Mouse (Mus musculus) limb, embryonic 15.5 days (tissue): ENCODE results near the gene Fen1. TPM values are rescaled to one million over a fixed set of nuclear protein-coding genes. Genes with fewer than 3 reads are reported as not detected.

ENCODE experiments used
- ATAC-seq: fragments of 200-750 bp; cut with Nextera tagmentation; 2 replicates; pipeline ENCODE4 v1.8.0; 2017; ENCODE audit warnings: low read depth, moderate TSS enrichment; ENCODE audit not compliant: insufficient number of reproducible peaks, low FRiP score, low TSS enrichment
- H3K27ac ChIP-seq: fragments of 300-500 bp; sonication (generic); 2 replicates; pipeline ENCODE4 v1.5.1; 2015; ENCODE audit warnings: moderate library complexity, mild to moderate bottlenecking, inconsistent platforms
- H3K27me3 ChIP-seq: fragments of 300-500 bp; sonication (generic); 2 replicates; pipeline ENCODE4 v1.6.1; 2015; ENCODE audit warnings: inconsistent platforms
- H3K36me3 ChIP-seq: fragments of 300-500 bp; sonication (generic); 2 replicates; pipeline ENCODE4 v1.6.1; 2015; ENCODE audit warnings: inconsistent platforms
- H3K4me1 ChIP-seq: fragments of 300-500 bp; sonication (generic); 2 replicates; pipeline ENCODE4 v1.6.1; 2015; ENCODE audit warnings: inconsistent platforms
- H3K4me2 ChIP-seq: fragments of 300-500 bp; sonication (generic); 2 replicates; pipeline ENCODE4 v1.6.1; 2015; ENCODE audit warnings: mild to moderate bottlenecking, inconsistent platforms
- H3K4me3 ChIP-seq: fragments of 300-500 bp; sonication (generic); 2 replicates; pipeline ENCODE4 v1.5.1; 2015; ENCODE audit warnings: mild to moderate bottlenecking, inconsistent platforms
- H3K9ac ChIP-seq: fragments of 300-500 bp; sonication (generic); 2 replicates; pipeline ENCODE4 v1.6.1; 2015; ENCODE audit warnings: inconsistent platforms
- H3K9me3 ChIP-seq: fragments of 300-500 bp; sonication (generic); 2 replicates; pipeline ENCODE4 v1.6.1; 2016; ENCODE audit warnings: inconsistent platforms
- WGBS: fragments of 180-500 bp; shearing (Covaris S2); methylation state at CpG from one replicate; pipeline ENCODE4 v1.1.7; 2015; 5-methylcytosine and 5-hydroxymethylcytosine counted together
- polyA plus RNA-seq: library from polyadenylated mRNA; unstranded; fragments of >200 nt; fragmentation: Nextera tagmentation; extraction: Ambion mirVana; gene quantifications from 2 replicates; pipeline ENCODE4 v1.2.1, GENCODE M21; 2015

Fen1 gene
- polyA plus RNA-seq, 1 experiment from 2014 or later, result 65.9 TPM

DNA sequence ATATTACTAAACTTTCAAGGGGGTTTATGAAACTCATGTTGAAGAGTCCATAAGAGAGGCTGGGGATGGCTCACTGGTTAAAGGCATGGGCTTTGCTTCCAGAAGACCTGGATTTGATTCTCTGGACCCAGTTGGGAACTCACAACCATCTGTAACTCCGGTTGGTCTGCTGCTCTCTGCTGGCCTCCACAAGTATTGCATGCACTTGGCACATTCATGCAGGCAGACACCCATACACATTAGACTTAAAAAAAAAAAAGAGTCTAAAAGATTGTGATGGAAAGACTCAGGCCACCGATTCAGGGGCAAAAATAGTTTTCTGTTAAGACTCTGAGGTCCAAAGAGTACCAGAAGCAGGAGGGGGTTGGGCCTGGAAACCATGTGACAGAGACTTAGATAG, 13.2 kb downstream of the Fen1 start:
- no peaks in the 10 kb centered on the region for H3K27me3 ChIP-seq
- 38% methylated on average over 2 of the region's 2 CpGs for WGBS
- no peak overlapping the region for H3K4me3 ChIP-seq
- peaks cover 94% of the 10 kb centered on the region for H3K36me3 ChIP-seq
- no peak overlapping the region for H3K9ac ChIP-seq
- H3K4me2 ChIP-seq, result no peak overlapping the region
- no peak overlapping the region for H3K27ac ChIP-seq
- H3K9me3 ChIP-seq, result no peaks in the 10 kb centered on the region
- no peak for ATAC-seq
- peaks cover 9% of the 10 kb centered on the region; the same call in 1 of the 2 replicates for H3K4me1 ChIP-seq

DNA sequence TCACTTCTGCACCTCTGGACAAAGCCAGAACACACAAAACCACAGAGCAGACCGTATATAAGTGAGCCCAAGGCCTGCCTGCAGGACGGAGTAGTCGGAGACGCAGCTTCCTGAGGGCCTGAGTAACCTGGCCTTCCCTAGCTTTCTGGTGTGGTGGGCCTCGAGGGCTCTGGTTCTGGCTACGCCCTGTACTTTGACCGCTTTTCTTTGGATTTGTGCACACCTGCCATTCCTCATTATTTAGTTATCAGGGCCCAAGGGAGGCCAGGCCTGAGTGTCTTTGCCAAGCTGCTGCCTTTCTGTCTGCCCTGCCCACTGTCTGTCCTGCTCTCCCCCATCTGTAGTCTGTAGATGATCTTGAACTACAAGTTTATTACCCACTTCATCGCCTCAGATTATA, 14.0 kb downstream of the Fen1 start:
- Histone ChIP-seq H3K27me3 (no peaks in the 10 kb centered on the region), H3K9ac (no peak overlapping the region), H3K4me3 (no peak overlapping the region), H3K9me3 (no peaks in the 10 kb centered on the region), H3K27ac (no peak overlapping the region), H3K4me1 (peaks cover 16% of the 10 kb centered on the region), H3K36me3 (peaks cover 95% of the 10 kb centered on the region), H3K4me2 (no peak overlapping the region)
- WGBS, result 91% methylated on average over 8 of the region's 8 CpGs
- no peak for ATAC-seq

DNA sequence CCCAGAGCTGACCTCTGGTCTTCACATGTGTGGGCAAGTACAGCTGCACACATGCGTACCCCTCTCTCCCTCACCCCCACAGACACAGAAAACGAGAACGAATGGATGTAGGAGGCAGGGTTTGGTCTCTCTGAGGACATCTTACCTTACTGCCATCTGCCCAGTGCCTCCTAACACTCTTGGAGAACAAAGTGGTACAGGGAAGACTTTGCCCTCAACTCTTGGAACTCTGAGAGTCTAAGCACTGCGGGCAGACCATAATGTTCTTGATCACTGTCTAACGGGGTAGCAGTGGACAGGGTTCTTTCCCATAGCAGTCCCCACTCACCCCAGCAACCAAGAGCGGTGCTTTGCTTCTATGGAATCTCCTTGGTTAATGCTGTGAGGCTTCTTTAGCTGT, 14.9 kb downstream of the Fen1 start:
- peaks cover 25% of the 10 kb centered on the region for H3K4me1 ChIP-seq
- no peaks in the 10 kb centered on the region for H3K9me3 ChIP-seq
- H3K9ac ChIP-seq, result no peak overlapping the region
- H3K27ac ChIP-seq, result no peak overlapping the region
- no peak overlapping the region for H3K4me3 ChIP-seq
- 98% methylated on average over 6 of the region's 6 CpGs for WGBS
- H3K27me3 ChIP-seq, result no peaks in the 10 kb centered on the region
- no peak overlapping the region for H3K4me2 ChIP-seq
- ATAC-seq, result no peak
- peaks cover 87% of the 10 kb centered on the region for H3K36me3 ChIP-seq

DNA sequence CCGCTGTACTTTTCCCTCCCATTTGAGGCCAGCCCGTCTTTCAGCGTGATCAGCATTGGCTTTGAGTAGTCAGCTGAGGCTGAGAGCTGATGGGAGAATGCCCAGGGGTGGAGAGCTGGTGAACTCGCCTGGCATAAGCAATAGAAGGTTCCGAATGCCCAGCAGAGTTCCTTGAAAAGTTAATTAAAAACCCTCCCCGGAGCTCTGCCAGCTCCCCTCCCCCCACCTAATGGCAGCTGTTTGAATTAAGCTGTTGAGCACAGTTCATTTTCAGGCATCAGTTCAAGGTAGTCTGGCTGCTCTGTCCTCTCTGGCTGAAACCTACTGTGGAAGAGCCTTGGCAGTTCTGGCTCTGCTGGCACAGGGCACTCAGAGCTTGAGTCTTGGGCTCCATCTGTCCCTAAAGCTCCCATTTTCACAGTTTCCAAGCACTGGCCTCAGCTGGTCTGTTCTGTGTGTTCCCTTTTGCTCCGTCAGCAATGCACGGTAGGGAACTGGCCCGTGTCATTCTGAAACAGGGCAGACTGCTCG, 15.6 kb downstream of the Fen1 start:
- H3K27me3 ChIP-seq, result no peaks in the 10 kb centered on the region
- peaks cover 80% of the 10 kb centered on the region for H3K36me3 ChIP-seq
- 48% methylated on average over 10 of the region's 10 CpGs for WGBS
- no peak overlapping the region for H3K4me3 ChIP-seq
- H3K9ac ChIP-seq, result no peak overlapping the region
- peaks cover 30% of the 10 kb centered on the region for H3K4me1 ChIP-seq
- H3K27ac ChIP-seq, result 0 out of 2 replicates have a peak overlapping the region, but pooled peaks have one; percentile 33
- ATAC-seq, result no peak
- H3K4me2 ChIP-seq, result no peak overlapping the region
- H3K9me3 ChIP-seq, result no peaks in the 10 kb centered on the region

DNA sequence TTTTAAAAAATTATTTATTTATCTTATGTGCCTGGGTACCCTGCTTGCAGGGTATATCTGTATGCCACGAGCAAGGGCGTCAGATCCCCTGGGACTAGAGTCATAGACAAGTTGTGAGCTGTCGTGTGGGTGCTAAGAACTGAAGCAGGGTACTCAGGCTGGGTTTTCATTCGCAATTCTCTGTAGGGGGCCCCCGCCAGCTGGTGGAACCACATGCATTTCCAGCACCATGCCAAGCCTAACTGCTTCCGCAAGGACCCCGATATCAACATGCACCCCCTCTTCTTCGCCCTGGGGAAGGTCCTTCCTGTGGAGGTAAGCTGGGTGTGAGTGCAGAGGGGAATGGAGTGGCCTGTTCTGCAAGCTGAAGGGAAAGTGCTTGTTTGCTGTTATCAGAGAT, 17.4 kb downstream of the Fen1 start:
- Histone ChIP-seq H3K36me3 (peaks cover 62% of the 10 kb centered on the region), H3K4me2 (no peak overlapping the region), H3K4me3 (no peak overlapping the region), H3K27ac (no peak overlapping the region), H3K9ac (no peak overlapping the region), H3K4me1 (peaks cover 33% of the 10 kb centered on the region), H3K27me3 (no peaks in the 10 kb centered on the region), H3K9me3 (no peaks in the 10 kb centered on the region)
- no peak for ATAC-seq
- WGBS, result 90% methylated on average over 8 of the region's 8 CpGs

DNA sequence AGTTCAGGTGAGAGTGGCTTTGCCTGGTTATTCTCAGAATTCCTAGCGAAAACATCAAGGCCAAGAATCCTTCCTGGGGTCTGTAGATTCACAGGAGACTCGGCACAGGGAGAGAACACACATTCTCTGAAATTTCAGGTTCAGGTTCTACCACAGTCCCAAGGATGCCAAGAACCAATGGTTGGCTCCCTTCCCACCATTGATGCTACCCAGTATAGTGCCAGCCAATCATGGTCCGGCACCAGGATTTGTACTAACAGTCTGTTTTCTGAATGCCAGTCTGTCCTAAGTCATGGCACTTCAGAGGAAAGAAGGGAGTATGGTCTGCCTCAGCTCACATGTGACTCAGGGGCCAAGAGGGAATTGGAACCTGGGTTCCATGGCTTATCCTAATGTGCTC, 18.1 kb downstream of the Fen1 start:
- WGBS, result 89% methylated on average over 3 of the region's 3 CpGs
- peaks cover 33% of the 10 kb centered on the region for H3K4me1 ChIP-seq
- peaks cover 57% of the 10 kb centered on the region for H3K36me3 ChIP-seq
- ATAC-seq, result no peak
- H3K4me2 ChIP-seq, result no peak overlapping the region
- H3K9me3 ChIP-seq, result no peaks in the 10 kb centered on the region
- no peak overlapping the region for H3K4me3 ChIP-seq
- H3K27ac ChIP-seq, result no peak overlapping the region
- H3K9ac ChIP-seq, result no peak overlapping the region
- H3K27me3 ChIP-seq, result no peaks in the 10 kb centered on the region

DNA sequence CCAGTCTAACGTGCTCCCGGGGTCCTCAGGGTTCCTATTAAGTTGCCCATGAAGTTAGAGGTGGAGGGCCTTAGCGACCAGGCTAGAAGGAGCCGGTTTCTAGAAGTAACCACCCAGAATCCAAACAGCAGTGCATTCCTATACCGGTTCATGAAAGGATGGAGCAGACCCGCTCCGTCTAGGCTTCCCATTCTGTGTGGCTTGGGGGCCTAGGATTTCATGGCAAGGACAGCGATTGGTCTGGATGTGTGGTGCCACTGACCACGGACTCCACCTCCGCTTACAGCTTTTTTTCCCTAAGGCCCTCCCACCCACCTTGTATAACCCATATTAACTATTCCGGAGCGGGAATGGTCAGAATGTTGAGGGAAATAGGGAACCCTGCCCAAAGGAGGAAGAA, 19.9 kb downstream of the Fen1 start:
- H3K27ac ChIP-seq, result peak overlapping the region; percentile 93
- 6% methylated on average over 12 of the region's 12 CpGs for WGBS
- H3K4me2 ChIP-seq, result peak overlapping the region; percentile 68
- H3K9me3 ChIP-seq, result no peaks in the 10 kb centered on the region
- H3K27me3 ChIP-seq, result no peaks in the 10 kb centered on the region
- H3K36me3 ChIP-seq, result peaks cover 40% of the 10 kb centered on the region
- H3K4me1 ChIP-seq, result peaks cover 33% of the 10 kb centered on the region
- 0 out of 2 replicates have a peak, but pooled peaks have one; percentile 49 for ATAC-seq
- H3K4me3 ChIP-seq, result peak overlapping the region; percentile 65
- peak overlapping the region; percentile 75 for H3K9ac ChIP-seq

DNA sequence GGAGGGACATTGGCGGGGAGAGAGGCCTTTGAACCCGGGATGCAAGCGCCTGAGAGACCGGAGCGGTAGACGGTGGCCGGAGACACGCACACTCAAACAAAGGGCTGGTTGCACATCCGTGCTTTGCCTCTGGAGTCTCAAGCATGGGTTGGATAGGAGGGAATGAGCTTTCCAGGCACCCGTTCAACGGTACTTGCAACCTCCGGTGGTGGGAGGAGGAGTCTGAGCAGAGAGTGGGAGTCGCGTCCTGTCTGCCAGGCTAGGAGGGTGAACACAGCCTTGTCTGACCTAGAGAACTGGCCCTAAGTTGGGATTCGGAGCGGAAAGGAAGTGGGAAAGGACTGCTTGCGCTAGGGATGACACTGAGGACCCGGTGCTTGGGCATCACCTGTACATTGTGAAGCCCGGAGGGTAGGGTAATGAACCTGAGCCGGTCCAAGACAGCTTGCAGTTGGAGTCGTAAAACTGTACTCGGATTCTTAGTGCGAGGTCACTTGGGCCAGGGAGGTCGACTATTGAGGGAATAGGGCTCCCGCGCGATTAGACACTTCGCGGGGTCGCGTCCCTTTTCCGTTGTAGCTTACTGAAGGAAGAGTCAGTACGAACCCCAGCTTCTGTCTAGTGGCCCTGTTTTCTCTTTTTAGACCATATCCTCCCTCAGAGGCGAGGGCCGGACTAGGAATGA, 20.5 kb downstream of the Fen1 start:
- Histone ChIP-seq H3K27ac (peak overlapping the region; percentile 93), H3K4me3 (peak overlapping the region; percentile 65), H3K27me3 (no peaks in the 10 kb centered on the region), H3K9me3 (no peaks in the 10 kb centered on the region), H3K9ac (peak overlapping the region; percentile 75), H3K4me1 (peaks cover 32% of the 10 kb centered on the region), H3K4me2 (peak overlapping the region; percentile 68), H3K36me3 (peaks cover 34% of the 10 kb centered on the region)
- WGBS, result under 1% methylated on average over 35 of the region's 35 CpGs
- ATAC-seq, result peak; percentile 69

DNA sequence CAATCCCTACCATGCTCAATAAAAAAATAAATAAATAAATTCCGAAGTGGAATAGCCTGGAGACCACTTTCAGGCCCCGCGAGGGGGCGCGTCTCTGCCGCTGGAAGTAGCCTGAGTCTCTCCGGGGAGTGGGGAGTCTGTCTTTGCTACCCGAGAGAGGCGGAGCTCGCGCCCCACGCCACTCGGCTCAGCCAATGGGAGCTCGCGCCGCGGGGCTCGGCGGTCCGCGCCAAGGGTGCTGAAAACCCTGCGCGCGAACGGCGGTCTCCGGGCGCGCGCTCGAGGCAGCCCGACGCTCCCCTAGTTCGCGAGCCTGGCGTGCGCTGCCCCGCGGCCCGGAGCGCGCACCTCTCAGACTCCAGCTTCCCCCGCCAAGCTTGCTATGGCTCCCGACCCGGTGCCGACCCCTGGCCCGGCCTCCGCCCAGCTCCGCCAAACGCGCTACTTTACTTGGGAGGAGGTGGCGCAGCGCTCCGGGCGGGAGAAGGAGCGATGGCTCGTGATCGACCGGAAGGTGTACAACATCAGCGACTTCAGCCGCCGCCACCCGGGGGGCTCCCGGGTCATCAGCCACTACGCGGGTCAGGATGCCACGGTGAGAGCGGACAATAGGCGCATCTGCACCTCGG, 21.2 kb downstream of the Fen1 start, which contains the start of gene Fads1:
Gene Fads1 (plus strand): TSS at position 219 of the 629 bp plus-strand sequence.
- Histone ChIP-seq H3K27ac (peak within 1 kb of the TSS; percentile 93), H3K9ac (peak within 1 kb of the TSS; percentile 75), H3K27me3 (no peaks in the 10 kb centered on the region), H3K4me2 (peak within 1 kb of the TSS; percentile 68), H3K4me3 (peak within 1 kb of the TSS; percentile 65), H3K9me3 (no peaks in the 10 kb centered on the region), H3K36me3 (peaks cover 27% of the 10 kb centered on the region), H3K4me1 (peaks cover 26% of the 10 kb centered on the region)
- WGBS, result under 1% methylated on average over 70 of the region's 70 CpGs
- ATAC-seq, result peak; percentile 94

DNA sequence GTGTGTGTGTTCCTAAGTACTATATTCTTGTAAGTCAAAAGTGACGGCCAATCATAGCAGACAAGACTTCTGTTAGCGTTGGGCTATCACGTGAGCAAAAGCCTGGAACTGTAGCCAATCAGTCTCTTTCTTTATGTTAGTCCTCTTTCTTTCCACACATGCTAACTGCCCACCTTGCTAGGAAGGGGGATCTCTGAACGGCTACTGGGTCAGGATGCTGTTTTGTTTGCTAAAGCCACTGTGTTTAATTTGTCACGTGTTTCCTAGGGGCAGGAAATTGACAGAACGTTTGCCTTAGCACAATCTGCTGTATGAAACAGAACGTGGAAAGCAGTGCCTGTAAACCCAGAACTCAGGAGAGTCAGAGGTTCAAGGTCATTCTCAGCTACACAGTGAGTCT, 21.8 kb downstream of the Fen1 start:
- WGBS, result 32% methylated on average over 7 of the region's 7 CpGs
- Histone ChIP-seq H3K9me3 (no peaks in the 10 kb centered on the region), H3K4me3 (peak overlapping the region; percentile 65), H3K27ac (peak overlapping the region; percentile 60), H3K27me3 (no peaks in the 10 kb centered on the region), H3K36me3 (peaks cover 23% of the 10 kb centered on the region), H3K4me2 (peak overlapping the region; percentile 68), H3K4me1 (peaks cover 26% of the 10 kb centered on the region), H3K9ac (no peak overlapping the region)
- no peak for ATAC-seq

DNA sequence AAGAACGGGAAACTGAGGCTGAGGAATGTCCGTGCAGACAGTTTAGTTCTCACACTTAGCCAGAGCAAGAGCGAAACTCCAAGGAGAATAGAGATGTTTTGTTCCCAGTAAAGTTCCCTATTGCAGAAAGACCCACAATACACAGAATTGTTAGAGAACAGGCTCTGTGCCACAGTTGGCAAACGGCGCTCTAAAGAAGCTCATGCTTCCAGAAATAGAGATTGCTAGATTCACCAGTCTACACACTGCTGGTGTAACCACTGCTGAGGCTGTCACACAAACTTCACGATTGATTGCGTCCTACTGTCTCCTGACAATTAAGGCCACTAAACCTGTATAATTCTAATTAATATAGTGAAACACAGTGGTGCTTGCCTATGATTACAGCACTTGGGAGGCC, 22.7 kb downstream of the Fen1 start:
- Histone ChIP-seq H3K4me1 (peaks cover 26% of the 10 kb centered on the region), H3K4me2 (no peak overlapping the region), H3K27ac (no peak overlapping the region), H3K4me3 (no peak overlapping the region), H3K27me3 (no peaks in the 10 kb centered on the region), H3K9me3 (no peaks in the 10 kb centered on the region), H3K36me3 (peaks cover 13% of the 10 kb centered on the region), H3K9ac (no peak overlapping the region)
- 90% methylated on average over 7 of the region's 7 CpGs for WGBS
- ATAC-seq, result no peak

DNA sequence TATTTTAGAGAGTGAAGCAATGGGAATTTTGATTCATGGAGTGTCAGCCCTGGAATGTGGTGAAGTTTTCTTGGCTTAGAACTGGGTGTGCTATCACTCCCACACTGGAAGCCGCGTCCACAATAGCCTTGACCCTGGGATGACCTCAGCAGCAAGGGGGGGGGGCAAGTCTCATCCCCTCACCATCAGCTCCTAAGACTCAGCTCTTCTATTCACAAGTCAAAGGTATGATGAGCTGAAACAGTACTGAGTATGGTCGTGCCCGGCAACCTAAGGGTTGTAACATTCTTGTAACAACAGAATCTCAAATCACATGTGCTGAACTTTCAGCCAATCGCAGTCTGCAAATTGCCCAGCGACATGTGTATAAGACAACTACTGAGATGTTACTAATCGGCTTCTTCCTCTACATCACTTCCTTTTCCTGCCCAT, 27.0 kb downstream of the Fen1 start:
- Histone ChIP-seq H3K4me3 (no peak overlapping the region), H3K36me3 (no peaks in the 10 kb centered on the region), H3K9ac (no peak overlapping the region), H3K4me1 (no peaks in the 10 kb centered on the region), H3K9me3 (no peaks in the 10 kb centered on the region), H3K4me2 (no peak overlapping the region), H3K27ac (no peak overlapping the region), H3K27me3 (no peaks in the 10 kb centered on the region)
- 65% methylated on average over 7 of the region's 7 CpGs for WGBS
- no peak for ATAC-seq
